Mouse (Mus musculus): ENCODE measurements around the gene Borcs7. TPM values are rescaled to one million over a fixed set of nuclear protein-coding genes. Genes with fewer than 3 reads are reported as not detected.

Gene Borcs7
- polyA plus RNA-seq, 1 experiment = 4.0 TPM

DNA sequence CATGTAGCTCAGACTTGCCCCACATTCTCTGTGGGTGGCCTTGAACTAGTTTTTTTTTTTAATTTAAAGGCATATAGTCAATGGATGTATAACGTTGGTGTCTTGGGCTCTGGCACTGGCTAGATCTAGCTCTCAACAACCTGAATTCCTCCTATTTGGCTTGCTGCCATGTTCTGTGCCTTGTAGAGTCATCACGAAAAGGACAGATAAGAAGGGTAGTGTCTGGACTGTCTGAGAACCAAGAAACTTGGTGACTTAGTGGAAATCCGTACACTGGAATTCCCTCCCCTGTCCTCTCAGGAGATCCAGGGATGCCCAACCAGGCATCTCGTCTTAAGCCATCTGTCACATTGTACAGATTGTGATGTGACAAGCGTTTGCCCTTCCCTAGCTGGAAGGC lies 36.5 kb upstream of the Borcs7 start:
- TF ChIP-seq FOSL1 (IDR thresholded peaks at IDR 0.05; ENCODE audit: insufficient read depth, low read length, poor library complexity, severe bottlenecking) = no peak
- no peak for TF ChIP-seq USF1 (IDR thresholded peaks at IDR 0.05; ENCODE audit: low read depth)
- TF ChIP-seq MAX (IDR thresholded peaks at IDR 0.05) = no peak
- no peak for TF ChIP-seq MYOD1 (IDR thresholded peaks at IDR 0.05; ENCODE audit: control insufficient read depth, insufficient read length, low read depth)
- no peak for TF ChIP-seq CTCF (IDR thresholded peaks at IDR 0.05; ENCODE audit: control insufficient read depth, insufficient read depth, insufficient read length)
- no peak for TF ChIP-seq MYOG (IDR thresholded peaks at IDR 0.05; ENCODE audit: control insufficient read depth, extremely low read depth, insufficient read length)
- TF ChIP-seq CEBPB (IDR thresholded peaks at IDR 0.05; ENCODE audit: low read depth) = no peak
- Histone ChIP-seq H3K27me3 (ENCODE audit: control insufficient read depth, insufficient read depth, insufficient read length) (no peaks in the 10 kb centered on the region), H3K79me3 (ENCODE audit: low read depth) (no peaks in the 10 kb centered on the region), H3K79me2 (ENCODE audit: control insufficient read depth, insufficient read depth) (no peaks in the 10 kb centered on the region), H3ac (ENCODE audit: control insufficient read depth, insufficient read length, low read depth) (no peak overlapping the region), H3K4me3 (ENCODE audit: insufficient read depth, poor library complexity, severe bottlenecking) (no peak overlapping the region), H3K36me3 (ENCODE audit: control insufficient read depth, insufficient read depth) (peaks cover 29% of the 10 kb centered on the region)

DNA sequence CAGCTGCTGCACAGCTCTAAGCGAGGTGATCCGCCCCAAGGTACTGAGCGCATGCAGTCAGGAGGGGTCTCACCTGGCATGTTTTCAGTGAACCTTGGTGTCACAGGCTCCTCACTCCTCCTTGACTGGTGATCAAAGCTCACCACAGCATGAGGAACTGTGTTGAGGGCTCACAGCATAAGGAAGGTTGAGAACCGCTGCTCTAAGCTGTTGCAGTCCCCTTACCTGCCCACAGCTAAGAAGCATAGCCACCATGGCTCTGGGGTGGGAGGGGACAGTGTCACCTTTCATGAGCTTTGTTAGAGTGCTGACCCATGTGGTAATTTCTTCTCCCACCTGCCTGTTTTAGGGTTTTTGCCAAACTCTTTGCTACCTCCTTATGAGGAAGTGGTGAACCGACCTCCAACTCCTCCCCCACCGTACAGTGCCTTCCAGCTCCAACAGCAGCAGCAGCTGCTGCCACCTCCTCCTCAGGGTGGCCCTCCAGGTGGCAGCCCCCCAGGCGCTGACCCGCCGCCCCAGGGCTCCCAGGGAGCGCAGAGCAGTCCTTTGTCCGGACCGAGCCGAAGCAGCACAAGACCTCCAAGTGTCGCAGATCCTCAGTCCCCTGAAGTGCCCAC lies 36.0 kb upstream of the Borcs7 start:
- H3K79me3 ChIP-seq (ENCODE audit: low read depth) = no peaks in the 10 kb centered on the region
- H3K36me3 ChIP-seq (ENCODE audit: control insufficient read depth, insufficient read depth) = peaks cover 29% of the 10 kb centered on the region
- H3K79me2 ChIP-seq (ENCODE audit: control insufficient read depth, insufficient read depth) = no peaks in the 10 kb centered on the region
- H3K27me3 ChIP-seq (ENCODE audit: control insufficient read depth, insufficient read depth, insufficient read length) = no peaks in the 10 kb centered on the region
- TF ChIP-seq CTCF (IDR thresholded peaks at IDR 0.05; ENCODE audit: control insufficient read depth, insufficient read depth, insufficient read length) = no peak
- H3K4me3 ChIP-seq (ENCODE audit: insufficient read depth, poor library complexity, severe bottlenecking) = no peak overlapping the region
- H3ac ChIP-seq (ENCODE audit: control insufficient read depth, insufficient read length, low read depth) = no peak overlapping the region

DNA sequence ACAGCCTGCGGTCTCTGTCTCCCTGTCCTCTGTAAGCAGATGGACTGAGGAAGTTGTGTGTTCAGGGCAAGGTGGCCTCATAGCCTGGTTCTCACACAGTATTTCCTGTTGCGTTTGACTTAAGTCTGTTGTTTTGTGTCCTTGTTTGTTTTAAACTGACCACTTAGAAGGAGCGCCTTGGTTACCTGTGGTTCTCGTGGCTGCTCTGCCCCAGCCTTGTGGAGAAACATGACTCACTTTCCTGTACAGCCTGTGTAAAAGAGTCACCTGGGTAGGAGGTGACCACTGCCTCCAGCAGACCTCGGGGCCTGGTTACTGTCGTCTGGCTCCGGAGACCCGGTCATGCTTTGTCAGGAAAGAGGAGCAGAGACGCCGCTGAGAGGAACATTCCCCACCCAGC lies 34.1 kb upstream of the Borcs7 start:
- no peak overlapping the region for H3ac ChIP-seq (ENCODE audit: control insufficient read depth, insufficient read length, low read depth)
- H3K36me3 ChIP-seq (ENCODE audit: control insufficient read depth, insufficient read depth) = peaks cover 29% of the 10 kb centered on the region
- TF ChIP-seq CTCF (IDR thresholded peaks at IDR 0.05; ENCODE audit: control insufficient read depth, insufficient read depth, insufficient read length) (no peak), MYOD1 (IDR thresholded peaks at IDR 0.05; ENCODE audit: control insufficient read depth, insufficient read length, low read depth) (no peak), USF1 (IDR thresholded peaks at IDR 0.05; ENCODE audit: low read depth) (no peak), MAX (IDR thresholded peaks at IDR 0.05) (no peak), CEBPB (IDR thresholded peaks at IDR 0.05; ENCODE audit: low read depth) (no peak), MYOG (IDR thresholded peaks at IDR 0.05; ENCODE audit: control insufficient read depth, extremely low read depth, insufficient read length) (no peak), FOSL1 (IDR thresholded peaks at IDR 0.05; ENCODE audit: insufficient read depth, low read length, poor library complexity, severe bottlenecking) (no peak)

DNA sequence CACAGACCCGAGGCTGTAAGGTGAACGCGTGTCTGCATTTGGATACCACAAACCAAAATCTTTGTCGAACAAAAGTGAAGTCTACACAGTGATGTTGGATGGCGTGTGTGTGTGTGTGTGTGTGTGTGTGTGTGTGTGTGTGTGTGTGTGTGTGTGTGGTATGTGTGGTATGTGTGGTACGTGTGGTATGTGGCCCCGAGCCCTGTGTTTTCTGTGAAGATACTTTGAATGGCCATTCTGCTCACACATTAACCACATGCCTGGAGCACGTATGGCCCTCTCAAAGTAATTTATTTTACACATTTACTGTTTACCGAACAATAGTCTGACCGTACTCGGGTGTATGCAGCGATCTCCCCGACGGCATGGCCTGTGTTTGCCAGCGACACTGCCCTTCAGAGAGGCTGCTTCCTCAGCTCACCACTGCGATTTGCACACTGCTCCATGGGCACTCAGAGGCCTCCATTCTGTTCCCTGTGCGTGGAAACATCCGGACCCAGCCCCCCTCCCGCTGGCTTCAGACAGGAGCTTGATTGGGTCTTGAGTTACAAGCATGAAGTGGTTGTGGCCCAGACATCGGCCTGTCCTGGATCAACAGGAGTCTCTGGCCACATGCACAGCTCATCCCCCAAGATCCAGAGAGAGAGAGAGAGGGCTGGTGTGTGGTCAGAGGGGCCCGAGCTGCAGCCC lies 33.4 kb upstream of the Borcs7 start:
- no peaks in the 10 kb centered on the region for H3K79me2 ChIP-seq (ENCODE audit: control insufficient read depth, insufficient read depth)
- peaks cover 29% of the 10 kb centered on the region for H3K36me3 ChIP-seq (ENCODE audit: control insufficient read depth, insufficient read depth)
- H3K79me3 ChIP-seq (ENCODE audit: low read depth) = no peaks in the 10 kb centered on the region
- no peak overlapping the region for H3K4me3 ChIP-seq (ENCODE audit: insufficient read depth, poor library complexity, severe bottlenecking)
- no peak overlapping the region for H3ac ChIP-seq (ENCODE audit: control insufficient read depth, insufficient read length, low read depth)
- TF ChIP-seq USF1 (IDR thresholded peaks at IDR 0.05; ENCODE audit: low read depth) (no peak), MYOD1 (IDR thresholded peaks at IDR 0.05; ENCODE audit: control insufficient read depth, insufficient read length, low read depth) (no peak), CEBPB (IDR thresholded peaks at IDR 0.05; ENCODE audit: low read depth) (no peak), MYOG (IDR thresholded peaks at IDR 0.05; ENCODE audit: control insufficient read depth, extremely low read depth, insufficient read length) (no peak), MAX (IDR thresholded peaks at IDR 0.05) (no peak), CTCF (IDR thresholded peaks at IDR 0.05; ENCODE audit: control insufficient read depth, insufficient read depth, insufficient read length) (no peak), FOSL1 (IDR thresholded peaks at IDR 0.05; ENCODE audit: insufficient read depth, low read length, poor library complexity, severe bottlenecking) (no peak)
- no peaks in the 10 kb centered on the region for H3K27me3 ChIP-seq (ENCODE audit: control insufficient read depth, insufficient read depth, insufficient read length)

More for the DNA sequence above, 34.1 kb upstream of the Borcs7 start:
- H3K79me3 ChIP-seq (ENCODE audit: low read depth) = no peaks in the 10 kb centered on the region
- no peak overlapping the region for H3K4me3 ChIP-seq (ENCODE audit: insufficient read depth, poor library complexity, severe bottlenecking)
- no peaks in the 10 kb centered on the region for H3K79me2 ChIP-seq (ENCODE audit: control insufficient read depth, insufficient read depth)
- no peaks in the 10 kb centered on the region for H3K27me3 ChIP-seq (ENCODE audit: control insufficient read depth, insufficient read depth, insufficient read length)

DNA sequence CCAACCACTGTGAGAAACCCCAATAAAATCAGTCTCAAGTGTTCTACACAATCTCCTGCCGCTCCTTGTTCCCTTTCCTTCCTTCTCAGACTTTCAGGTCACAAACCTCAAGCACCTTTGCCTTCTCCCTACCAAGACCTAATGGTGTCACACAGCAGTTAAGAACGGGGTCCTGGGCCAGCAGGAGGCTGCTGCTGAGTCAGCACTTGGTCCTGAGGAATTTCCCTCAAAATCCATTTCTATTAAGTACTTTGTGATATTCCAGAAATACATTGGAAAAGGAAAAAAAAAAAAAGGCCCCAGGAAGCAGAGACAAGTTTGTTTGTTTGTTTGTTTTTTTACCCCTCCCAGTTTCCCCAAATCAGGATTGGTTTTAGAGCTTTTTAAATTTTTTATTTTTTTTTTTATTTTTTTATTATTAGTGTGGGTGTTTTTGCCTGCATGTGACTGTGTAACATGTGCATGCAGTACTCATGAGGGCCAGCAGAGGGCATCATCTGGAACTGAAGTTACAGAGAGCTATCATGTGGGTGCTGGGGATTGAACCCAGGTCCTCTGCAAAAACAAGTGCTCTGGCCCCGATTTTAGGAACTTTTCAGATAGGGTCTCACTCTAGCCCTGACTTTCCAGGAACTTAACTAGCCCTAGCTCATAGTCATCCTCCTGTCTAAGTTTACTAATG lies 32.2 kb upstream of the Borcs7 start:
- Histone ChIP-seq H3K36me3 (ENCODE audit: control insufficient read depth, insufficient read depth) (peaks cover 29% of the 10 kb centered on the region), H3K4me3 (ENCODE audit: insufficient read depth, poor library complexity, severe bottlenecking) (no peak overlapping the region), H3K79me2 (ENCODE audit: control insufficient read depth, insufficient read depth) (no peaks in the 10 kb centered on the region), H3K27me3 (ENCODE audit: control insufficient read depth, insufficient read depth, insufficient read length) (no peaks in the 10 kb centered on the region), H3K79me3 (ENCODE audit: low read depth) (no peaks in the 10 kb centered on the region), H3ac (ENCODE audit: control insufficient read depth, insufficient read length, low read depth) (no peak overlapping the region)
- no peak for TF ChIP-seq MAX (IDR thresholded peaks at IDR 0.05)
- TF ChIP-seq MYOG (IDR thresholded peaks at IDR 0.05; ENCODE audit: control insufficient read depth, extremely low read depth, insufficient read length) = no peak
- no peak for TF ChIP-seq MYOD1 (IDR thresholded peaks at IDR 0.05; ENCODE audit: control insufficient read depth, insufficient read length, low read depth)
- TF ChIP-seq USF1 (IDR thresholded peaks at IDR 0.05; ENCODE audit: low read depth) = no peak

All from C2C12 (cell line).